Mouse (Mus musculus) lung, postnatal 14 days (tissue): Measurements from ENCODE around the gene Rragb.

Experiments
- DNase-seq: peaks from one replicate; pipeline ENCODE4 v3.0.0; 2021

Rragb gene

GRCm38 (mm10) chrX:153139734-153140515 is at the start of gene Rragb:
Gene Rragb, plus strand, starts transcription at chrX:153139981.
- peak; percentile 41 for DNase-seq

DNA sequence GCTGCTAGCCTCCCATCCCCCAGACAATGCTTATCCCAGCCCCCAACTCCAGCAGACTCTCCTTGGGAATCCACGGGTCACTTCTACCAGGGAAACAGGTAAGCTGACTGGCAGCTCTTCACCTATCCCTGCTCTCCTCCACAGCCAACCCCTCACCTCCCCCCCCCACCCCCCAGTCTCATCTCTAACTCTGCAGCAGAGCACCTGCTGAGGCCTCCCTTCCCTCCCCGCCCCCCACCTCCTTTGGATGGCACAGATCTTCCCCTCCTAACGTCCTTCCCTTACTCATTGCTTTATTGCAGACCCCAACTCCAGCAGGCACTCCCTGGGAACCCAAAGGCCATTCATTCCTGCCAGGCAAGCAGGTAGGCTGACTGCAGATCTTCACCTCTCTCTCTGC is 21.3 kb upstream of the Rragb start, which contains the start of gene Foxr2:
TSS of gene Foxr2 (plus strand) at position 301 of the 400 bp plus-strand sequence.
- DNase-seq = no peak

GRCm38 (mm10) chrX:153119013-153119412 is 20.8 kb upstream of the Rragb start:
- no peak for DNase-seq

DNA sequence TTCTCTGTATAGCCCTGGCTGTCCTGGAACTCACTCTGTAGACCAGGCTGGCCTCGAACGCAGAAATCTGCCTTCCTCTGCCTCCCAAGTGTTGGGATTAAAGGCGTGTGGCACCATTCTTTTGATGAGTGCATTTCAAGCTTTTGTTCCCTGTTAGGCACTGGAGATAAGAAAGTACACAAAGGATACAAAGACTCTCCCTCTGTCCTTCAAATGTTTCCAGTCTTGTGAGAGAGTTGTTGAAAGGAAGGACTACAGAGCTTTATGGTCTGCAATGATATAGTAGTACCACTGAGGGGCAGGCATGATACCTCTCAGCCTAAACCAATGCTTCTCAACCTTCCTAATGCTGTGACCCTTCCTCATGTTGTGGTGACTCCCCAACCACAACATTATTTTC is 2.9 kb downstream of the Rragb start:
- DNase-seq = no peak

GRCm38 (mm10) chrX:153151766-153152165 is 12.0 kb downstream of the Rragb start:
- no peak for DNase-seq

GRCm38 (mm10) chrX:153155322-153155721 is 15.5 kb downstream of the Rragb start:
- peak; percentile 39 for DNase-seq

GRCm38 (mm10) chrX:153174786-153175185 is 35.0 kb downstream of the Rragb start:
- DNase-seq = peak; percentile 7

GRCm38 (mm10) chrX:153182221-153182620 is 42.4 kb downstream of the Rragb start:
- peak; percentile 3 for DNase-seq

GRCm38 (mm10) chrX:153199185-153199584 is 59.4 kb downstream of the Rragb start:
- peak; percentile 1 for DNase-seq

GRCm38 (mm10) chrX:153211101-153211500 is 71.3 kb downstream of the Rragb start:
- DNase-seq = no peak
